Mouse (Mus musculus) hindbrain, embryonic 13.5 days (tissue): Measurements from ENCODE around the gene Tusc2. TPM values are rescaled to one million over a fixed set of nuclear protein-coding genes. Genes with fewer than 3 reads are reported as not detected.

Experiments
- ATAC-seq: fragments of 200-750 bp; cut with Nextera tagmentation; 2 replicates; pipeline ENCODE4 v1.8.0; 2017; ENCODE audit warnings: moderate TSS enrichment; ENCODE audit not compliant: low FRiP score
- H3K27ac ChIP-seq: fragments of 300-500 bp; sonication (generic); 2 replicates; pipeline ENCODE4 v1.5.1; 2015; ENCODE audit warnings: inconsistent platforms, mild to moderate bottlenecking, moderate library complexity
- H3K27me3 ChIP-seq: fragments of 300-500 bp; sonication (generic); 2 replicates; pipeline ENCODE4 v1.6.1; 2015; ENCODE audit warnings: mild to moderate bottlenecking, inconsistent platforms
- H3K36me3 ChIP-seq: fragments of 300-500 bp; sonication (generic); 2 replicates; pipeline ENCODE4 v1.6.1; 2015; ENCODE audit warnings: mild to moderate bottlenecking, inconsistent platforms
- H3K4me1 ChIP-seq: fragments of 300-500 bp; sonication (generic); replicated peaks from 2 replicates; pipeline ENCODE4 v1.6.1; 2015; ENCODE audit warnings: inconsistent platforms
- H3K4me2 ChIP-seq: fragments of 300-500 bp; sonication (generic); 2 replicates; pipeline ENCODE4 v1.6.1; 2015; ENCODE audit warnings: inconsistent platforms, mild to moderate bottlenecking, moderate library complexity
- H3K4me3 ChIP-seq: fragments of 300-500 bp; sonication (generic); 2 replicates; pipeline ENCODE4 v1.5.1; 2015; ENCODE audit warnings: mild to moderate bottlenecking, inconsistent platforms
- H3K9ac ChIP-seq: fragments of 300-500 bp; sonication (generic); 2 replicates; pipeline ENCODE4 v1.6.1; 2015; ENCODE audit warnings: mild to moderate bottlenecking, inconsistent platforms
- H3K9me3 ChIP-seq: fragments of 300-500 bp; sonication (generic); 2 replicates; pipeline ENCODE4 v1.6.1; 2016; ENCODE audit warnings: inconsistent platforms
- WGBS: fragments of 180-500 bp; shearing (Covaris S2); methylation state at CpG from one replicate; pipeline ENCODE4 v1.1.7; 2015; 5-methylcytosine and 5-hydroxymethylcytosine counted together
- polyA plus RNA-seq: library from polyadenylated mRNA; unstranded; fragments of >200 nt; fragmentation: Nextera tagmentation; extraction: Ambion mirVana; gene quantifications from 2 replicates; pipeline ENCODE4 v1.2.1, GENCODE M21; 2015

Tusc2 gene
- polyA plus RNA-seq, 1 experiment from 2014 or later: 108 TPM

GRCm38 (mm10) chr9:107583174-107583573 lies 20.1 kb downstream of the Tusc2 start:
- WGBS: 93% methylated on average over 14 of the region's 14 CpGs
- no peak for ATAC-seq
- Histone ChIP-seq H3K27me3 (no peaks in the 10 kb centered on the region), H3K4me3 (no peak overlapping the region), H3K36me3 (peaks cover 10% of the 10 kb centered on the region), H3K4me1 (peaks cover 36% of the 10 kb centered on the region), H3K27ac (no peak overlapping the region), H3K9me3 (no peaks in the 10 kb centered on the region), H3K4me2 (no peak overlapping the region), H3K9ac (no peak overlapping the region)

GRCm38 (mm10) chr9:107586504-107586903 lies 23.4 kb downstream of the Tusc2 start:
- H3K27me3 ChIP-seq: no peaks in the 10 kb centered on the region
- no peak overlapping the region for H3K4me3 ChIP-seq
- no peak overlapping the region for H3K27ac ChIP-seq
- ATAC-seq: no peak
- WGBS: 95% methylated on average over 5 of the region's 5 CpGs
- no peaks in the 10 kb centered on the region for H3K9me3 ChIP-seq
- H3K9ac ChIP-seq: no peak overlapping the region
- H3K4me2 ChIP-seq: no peak overlapping the region
- peaks cover 22% of the 10 kb centered on the region for H3K4me1 ChIP-seq
- H3K36me3 ChIP-seq: peaks cover 29% of the 10 kb centered on the region

GRCm38 (mm10) chr9:107586974-107587832 lies 24.1 kb downstream of the Tusc2 start, which contains the start of gene Ifrd2:
Gene Ifrd2 (plus strand): TSS chr9:107587642.
- peak; percentile 97 for ATAC-seq
- 13% methylated on average over 46 of the region's 46 CpGs for WGBS
- H3K9ac ChIP-seq: peak within 1 kb of the TSS; percentile 69

GRCm38 (mm10) chr9:107587833-107588639 lies 25.0 kb downstream of the Tusc2 start:
- Histone ChIP-seq H3K4me2 (peak overlapping the region; percentile 86), H3K9ac (peak overlapping the region; percentile 69), H3K27me3 (no peaks in the 10 kb centered on the region), H3K9me3 (no peaks in the 10 kb centered on the region), H3K4me3 (peak overlapping the region; percentile 71), H3K36me3 (peaks cover 41% of the 10 kb centered on the region), H3K27ac (no peak overlapping the region), H3K4me1 (peaks cover 15% of the 10 kb centered on the region)
- WGBS: 7% methylated on average over 33 of the region's 33 CpGs
- ATAC-seq: no peak

More at GRCm38 (mm10) chr9:107586974-107587832, 24.1 kb downstream of the Tusc2 start, which contains the start of gene Ifrd2:
- H3K27ac ChIP-seq: no peak within 1 kb of the TSS
- no peaks in the 10 kb centered on the region for H3K9me3 ChIP-seq
- no peaks in the 10 kb centered on the region for H3K27me3 ChIP-seq
- H3K4me3 ChIP-seq: peak within 1 kb of the TSS; percentile 71
- peaks cover 15% of the 10 kb centered on the region for H3K4me1 ChIP-seq
- peaks cover 36% of the 10 kb centered on the region for H3K36me3 ChIP-seq
- peak within 1 kb of the TSS; percentile 86 for H3K4me2 ChIP-seq

GRCm38 (mm10) chr9:107590058-107590772 lies 27.2 kb downstream of the Tusc2 start:
- 90% methylated on average over 25 of the region's 25 CpGs for WGBS
- Histone ChIP-seq H3K36me3 (peaks cover 46% of the 10 kb centered on the region), H3K9ac (no peak overlapping the region), H3K9me3 (no peaks in the 10 kb centered on the region), H3K27ac (no peak overlapping the region), H3K27me3 (no peaks in the 10 kb centered on the region), H3K4me3 (no peak overlapping the region), H3K4me1 (peaks cover 21% of the 10 kb centered on the region), H3K4me2 (no peak overlapping the region)
- no peak for ATAC-seq

GRCm38 (mm10) chr9:107590773-107591060 lies 27.7 kb downstream of the Tusc2 start:
- ATAC-seq: no peak
- Histone ChIP-seq H3K36me3 (peaks cover 46% of the 10 kb centered on the region), H3K27me3 (no peaks in the 10 kb centered on the region), H3K9me3 (no peaks in the 10 kb centered on the region), H3K4me1 (peaks cover 21% of the 10 kb centered on the region), H3K4me3 (no peak overlapping the region), H3K9ac (no peak overlapping the region), H3K27ac (no peak overlapping the region), H3K4me2 (no peak overlapping the region)
- 96% methylated on average over 6 of the region's 6 CpGs for WGBS

DNA sequence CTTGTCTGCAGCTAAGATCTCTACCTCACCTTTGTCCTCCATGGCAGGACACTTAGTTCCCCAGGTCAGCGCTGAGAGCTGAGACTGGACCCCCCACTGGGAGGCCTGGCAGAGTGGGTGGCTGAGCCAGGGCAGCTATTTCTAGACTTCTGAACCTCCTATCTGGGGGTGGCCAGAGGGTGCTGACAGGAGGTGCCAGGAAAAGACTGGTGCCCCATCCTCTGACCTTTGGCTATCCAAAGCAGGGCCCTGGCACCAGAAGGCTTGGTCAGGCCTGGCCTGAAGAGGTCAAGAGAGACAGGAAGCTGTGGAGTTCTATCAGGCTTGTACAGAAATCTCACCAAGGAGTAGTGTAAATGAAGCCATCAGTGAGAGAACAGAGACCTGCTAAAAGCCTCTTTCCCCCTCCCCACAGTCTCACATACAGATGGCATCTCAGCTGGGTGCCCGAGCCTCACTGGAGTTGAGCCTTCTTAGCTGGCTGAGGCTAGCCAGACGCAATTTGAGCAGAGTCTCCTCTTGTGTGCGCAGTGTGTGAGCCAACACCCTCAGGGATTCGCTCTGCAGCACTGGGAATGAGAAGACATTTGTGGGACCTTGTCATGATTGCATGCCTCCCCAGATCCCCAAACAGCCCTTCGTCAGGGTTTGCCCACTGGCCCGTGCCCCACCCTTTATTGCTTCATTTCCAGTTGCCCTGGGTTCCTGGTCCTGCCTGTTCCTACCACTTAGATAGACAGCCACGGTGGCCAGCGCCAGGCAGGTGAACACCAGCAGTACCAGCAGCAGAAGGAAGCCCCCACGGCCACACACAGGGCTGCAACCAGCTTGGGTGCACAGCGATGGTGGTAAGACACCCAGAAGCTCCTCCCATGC lies 30.3 kb downstream of the Tusc2 start:
- H3K36me3 ChIP-seq: peaks cover 46% of the 10 kb centered on the region
- H3K4me1 ChIP-seq: peaks cover 16% of the 10 kb centered on the region
- peak overlapping the region; percentile 19; the same call in 1 of the 2 replicates for H3K9ac ChIP-seq
- H3K9me3 ChIP-seq: no peaks in the 10 kb centered on the region
- no peak overlapping the region for H3K4me3 ChIP-seq
- WGBS: 79% methylated on average over 11 of the region's 11 CpGs
- H3K27me3 ChIP-seq: no peaks in the 10 kb centered on the region
- ATAC-seq: no peak
- no peak overlapping the region for H3K27ac ChIP-seq
- H3K4me2 ChIP-seq: no peak overlapping the region

DNA sequence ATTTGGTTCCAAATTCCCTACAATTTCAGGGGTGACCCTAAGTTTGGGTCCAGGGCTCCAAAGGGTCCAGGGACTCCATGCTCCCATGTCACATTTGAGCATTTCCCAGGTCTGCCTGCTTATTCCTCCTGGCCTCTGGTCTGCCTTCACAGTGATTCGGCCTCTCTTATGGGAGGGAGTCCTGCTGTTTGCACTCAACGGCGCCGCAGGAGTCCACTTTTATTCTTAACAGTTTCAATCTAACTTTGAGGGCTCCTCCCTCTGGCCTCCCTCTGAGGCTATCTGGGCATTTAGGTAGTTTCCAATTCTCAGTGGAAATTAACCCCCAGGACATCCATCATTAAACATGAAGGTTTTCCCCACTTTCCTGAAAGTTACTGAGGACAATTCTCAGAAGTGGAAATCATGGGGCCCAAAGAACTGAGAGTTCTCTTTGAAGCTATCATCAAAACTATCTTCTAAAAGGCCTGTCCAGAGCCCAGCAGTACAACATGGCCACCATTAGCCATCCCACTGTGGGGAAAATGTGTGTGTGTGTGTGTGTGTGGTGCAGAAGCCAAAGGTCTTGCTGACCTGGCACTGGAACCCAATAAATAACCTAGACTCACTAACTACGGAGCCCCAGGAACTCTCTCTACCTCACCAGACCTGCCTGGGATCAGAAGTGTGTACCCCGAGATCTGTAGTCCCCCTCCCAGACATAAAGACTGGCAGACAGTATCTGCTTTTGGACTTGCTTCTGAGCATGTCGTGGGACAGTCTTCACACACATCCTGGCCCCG lies 31.4 kb downstream of the Tusc2 start:
- 73% methylated on average over 8 of the region's 8 CpGs for whole genome bisulfite sequencing
- Histone ChIP-seq H3K4me1 (peaks cover 8% of the 10 kb centered on the region; the same call in 1 of the 2 replicates), H3K36me3 (peaks cover 46% of the 10 kb centered on the region), H3K4me2 (no peak overlapping the region), H3K27ac (no peak overlapping the region), H3K27me3 (no peaks in the 10 kb centered on the region), H3K4me3 (no peak overlapping the region), H3K9me3 (no peaks in the 10 kb centered on the region), H3K9ac (no peak overlapping the region)
- ATAC-seq: no peak

GRCm38 (mm10) chr9:107596619-107597569 lies 33.8 kb downstream of the Tusc2 start:
- Histone ChIP-seq H3K9me3 (no peaks in the 10 kb centered on the region), H3K27ac (no peak overlapping the region), H3K36me3 (peaks cover 23% of the 10 kb centered on the region), H3K9ac (no peak overlapping the region), H3K4me3 (no peak overlapping the region), H3K27me3 (0 out of 2 replicates have a peak, but pooled peaks cover 4% of the 10 kb centered on the region), H3K4me1 (peaks cover 8% of the 10 kb centered on the region; the same call in 1 of the 2 replicates), H3K4me2 (no peak overlapping the region)
- 94% methylated on average over 11 of the region's 11 CpGs for WGBS
- ATAC-seq: no peak

- Histone ChIP-seq H3K27ac (no peak overlapping the region), H3K4me3 (no peak overlapping the region), H3K36me3 (peaks cover 9% of the 10 kb centered on the region), H3K9me3 (no peaks in the 10 kb centered on the region), H3K9ac (no peak overlapping the region), H3K4me2 (no peak overlapping the region), H3K4me1 (peaks cover 13% of the 10 kb centered on the region), H3K27me3 (0 out of 2 replicates have a peak, but pooled peaks cover 5% of the 10 kb centered on the region)
- no peak for ATAC-seq
- WGBS: 75% methylated on average over 5 of the region's 5 CpGs
Measured at GRCm38 (mm10) chr9:107598385-107598784, 35.3 kb downstream of the Tusc2 start.
